Mouse (Mus musculus) lung, adult 18-20 months (tissue): Measurements from ENCODE around the gene Aqr.
"Not testable (repeated sequence)": the region's sequence is repeated elsewhere in the genome, so short reads cannot be mapped to it uniquely, and the experiment has no call there.

Source experiments
- DNase-seq, 2 experiments: peaks; one replicate each; pipeline ENCODE4 v3.0.0; 2022; ENCODE audit warnings: mixed read lengths in 2 of 2

The Aqr gene

DNA sequence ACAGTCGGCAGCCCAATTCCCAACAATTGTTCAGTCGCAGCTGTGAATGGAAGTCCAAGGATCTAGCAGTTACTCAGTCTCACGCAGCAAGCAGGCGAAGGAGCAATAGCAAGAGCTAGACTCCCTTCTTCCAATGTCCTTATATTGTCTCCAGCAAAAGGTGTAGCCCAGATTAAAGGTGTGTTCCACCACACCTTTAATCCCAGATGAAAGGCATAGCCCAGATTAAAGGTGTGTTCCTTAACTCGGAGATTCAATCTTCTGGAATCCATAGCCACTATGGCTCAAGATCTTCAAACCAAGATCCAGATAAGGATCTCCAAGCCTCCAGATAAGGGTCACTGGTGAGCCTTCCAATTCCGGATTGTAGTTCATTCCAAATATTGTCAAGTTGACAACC is at the start of gene Aqr:
Gene Aqr (minus strand): TSS at position 101 of the 400 bp plus-strand sequence.
- DNase-seq, result not testable (repeated sequence)

DNA sequence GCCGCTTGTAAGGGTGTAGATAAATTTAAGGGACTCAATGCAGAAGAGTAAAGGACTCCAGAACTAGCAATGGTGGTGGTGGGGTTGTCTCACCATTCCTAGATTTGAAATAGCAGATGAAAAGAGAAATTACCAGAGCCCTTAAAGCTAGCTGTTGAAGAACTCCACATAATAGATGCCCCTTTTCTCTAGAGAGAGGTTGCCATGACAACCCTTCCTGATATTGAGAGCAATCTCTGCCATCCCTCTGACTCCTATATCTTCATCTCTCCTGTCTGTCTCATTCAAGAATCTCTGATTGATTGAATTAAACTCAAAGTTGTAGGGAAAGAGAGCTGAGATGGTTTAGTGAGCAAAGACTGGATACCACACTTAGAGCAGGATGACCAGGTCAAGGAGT is 49.7 kb upstream of the Aqr start:
- DNase-seq, result no peak

DNA sequence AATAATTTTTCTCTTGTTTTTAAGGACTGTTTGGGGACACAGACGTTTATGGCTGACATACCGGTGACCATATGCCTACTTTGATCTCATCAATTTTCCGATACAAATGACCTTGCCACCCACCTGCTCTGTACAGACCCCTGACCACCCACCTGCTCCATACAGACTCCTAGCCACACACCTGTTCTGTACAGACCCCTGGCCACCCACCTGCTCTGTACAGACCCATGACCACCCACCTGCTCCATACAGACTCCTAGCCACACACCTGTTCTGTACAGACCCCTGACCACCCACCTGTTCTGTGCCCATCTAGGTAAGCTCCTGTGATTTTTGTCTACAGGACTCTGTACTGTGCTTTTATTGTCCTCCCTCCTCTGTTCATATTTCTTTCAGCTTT is 48.8 kb upstream of the Aqr start:
- DNase-seq, result no peak

DNA sequence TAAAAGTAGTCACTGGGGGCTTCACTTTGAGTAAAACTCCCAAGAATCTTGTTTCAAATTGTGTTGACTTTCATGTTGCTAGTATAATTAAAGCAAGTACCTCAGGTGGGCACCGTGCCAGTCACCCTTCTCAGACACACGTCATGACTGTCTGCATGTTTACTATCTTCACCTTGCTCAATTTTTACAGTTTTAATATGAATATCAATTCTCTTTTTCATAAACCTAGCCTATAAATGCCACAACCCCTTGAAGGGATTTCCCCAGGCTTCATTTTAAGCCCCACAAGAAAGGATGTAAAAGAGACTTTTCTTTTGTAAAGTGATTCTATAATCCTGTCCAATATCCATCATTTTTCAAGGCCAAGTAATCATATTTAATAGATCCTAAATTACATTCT is 44.4 kb upstream of the Aqr start:
- no peak for DNase-seq

DNA sequence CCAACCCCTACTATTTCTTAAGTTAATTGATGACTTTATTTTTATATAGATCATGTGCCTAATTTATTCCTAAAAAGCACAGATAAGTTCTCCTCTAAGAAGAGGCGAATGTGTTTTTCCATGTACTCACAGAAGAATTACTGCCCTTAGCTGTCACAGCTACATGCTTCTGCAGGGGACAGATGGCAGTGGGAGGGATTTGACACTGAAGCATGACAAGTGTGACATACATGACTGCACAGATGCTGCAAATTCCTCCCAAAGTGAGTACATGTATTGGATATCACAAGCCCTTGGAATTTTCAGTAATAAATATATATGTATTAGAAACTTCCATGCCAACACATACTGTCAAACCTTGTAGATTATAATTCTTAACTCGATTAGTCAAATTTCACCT is 41.8 kb upstream of the Aqr start:
- no peak for DNase-seq

DNA sequence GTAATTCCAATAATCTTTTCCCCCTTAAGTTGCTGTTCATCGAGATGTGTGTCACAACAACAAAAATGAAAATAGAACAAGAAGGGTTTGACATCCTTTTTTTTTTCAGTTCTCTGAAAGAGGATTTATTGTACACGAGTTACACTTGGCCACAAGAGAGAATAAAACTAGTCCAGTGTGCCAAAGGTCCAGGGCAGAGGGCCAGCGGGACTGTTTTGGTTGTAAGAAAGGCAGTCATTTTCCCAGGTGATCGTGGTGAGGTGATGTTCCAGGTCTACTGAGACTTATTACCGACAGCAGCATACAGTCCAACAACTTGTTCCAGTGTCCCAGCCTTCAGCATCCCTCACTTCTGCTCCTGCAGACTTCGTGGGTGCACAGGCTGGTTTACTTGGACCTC is 18.2 kb upstream of the Aqr start:
- no peak for DNase-seq

DNA sequence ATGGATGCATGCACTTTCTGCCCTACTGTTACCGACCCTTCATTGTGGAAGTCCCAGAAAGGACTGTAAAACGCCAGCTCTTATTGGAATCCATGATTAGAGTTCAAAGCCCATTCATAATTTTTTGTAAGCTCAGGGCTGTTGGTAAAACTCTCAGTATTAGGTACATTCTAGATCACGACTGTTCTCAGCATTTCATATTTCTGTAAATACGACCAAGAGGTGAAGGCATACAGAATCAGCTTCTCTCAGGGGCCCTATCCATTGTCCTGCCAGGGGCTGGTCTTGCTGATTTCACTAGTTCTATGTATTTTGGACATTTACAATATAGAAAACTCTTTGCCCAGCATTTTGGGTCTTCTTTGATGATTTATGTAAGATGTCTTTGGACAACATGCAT is 14.8 kb upstream of the Aqr start:
- no peak for DNase-seq

DNA sequence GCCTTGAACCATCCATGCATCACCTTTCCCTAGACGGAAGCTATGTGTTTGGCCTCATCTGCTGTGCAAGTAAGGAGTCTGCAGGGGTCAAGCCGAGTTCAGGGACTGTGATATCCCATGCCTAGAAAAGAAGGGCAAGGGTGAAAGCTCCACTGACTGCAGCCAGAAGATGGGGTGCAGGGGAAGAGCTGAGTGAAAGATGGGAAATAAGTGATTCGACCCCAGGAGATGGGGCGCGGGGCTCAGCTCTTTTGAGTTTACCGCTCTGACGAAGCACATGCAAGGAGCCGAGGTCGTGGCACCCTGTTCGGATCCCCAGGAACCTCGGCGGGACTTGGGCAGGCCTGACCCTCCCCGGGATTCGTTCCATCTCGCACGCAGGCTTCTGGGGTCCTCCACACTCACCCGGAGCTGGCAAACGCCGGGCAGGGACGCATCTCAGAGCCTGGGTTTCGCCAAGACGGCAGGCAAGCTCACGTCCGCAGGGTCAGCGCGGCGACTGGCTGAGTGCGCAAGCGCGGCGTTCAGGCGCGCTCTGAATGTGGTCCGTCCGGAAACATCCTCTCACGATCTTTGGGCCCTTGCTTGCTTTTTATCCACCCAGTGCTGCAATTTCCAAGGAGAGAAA is 14.2 kb upstream of the Aqr start, which contains the start of gene Zfp770:
Gene Zfp770 (minus strand): TSS at position 538 of the 628 bp plus-strand sequence.
- peak; percentile 63 to 73 for DNase-seq

DNA sequence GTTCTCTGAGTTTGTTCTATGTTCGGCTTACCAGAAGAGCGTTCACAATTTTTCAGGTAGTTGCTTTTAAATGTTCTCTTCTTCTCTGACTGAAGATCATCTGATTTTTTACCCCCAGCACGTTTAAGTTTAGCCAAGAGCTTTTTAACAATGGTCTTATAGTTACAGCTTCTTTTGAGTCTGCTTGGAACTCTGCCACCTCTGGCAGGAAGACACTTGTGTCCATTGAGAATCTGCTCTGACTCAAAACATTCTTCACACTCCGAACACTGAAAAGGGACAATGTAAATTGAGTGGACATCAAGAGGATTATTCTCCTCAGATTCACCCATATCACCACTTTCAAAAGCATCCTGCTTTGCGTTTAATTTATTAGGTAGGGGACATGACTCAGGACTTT is 9.6 kb upstream of the Aqr start:
- DNase-seq, result no peak

DNA sequence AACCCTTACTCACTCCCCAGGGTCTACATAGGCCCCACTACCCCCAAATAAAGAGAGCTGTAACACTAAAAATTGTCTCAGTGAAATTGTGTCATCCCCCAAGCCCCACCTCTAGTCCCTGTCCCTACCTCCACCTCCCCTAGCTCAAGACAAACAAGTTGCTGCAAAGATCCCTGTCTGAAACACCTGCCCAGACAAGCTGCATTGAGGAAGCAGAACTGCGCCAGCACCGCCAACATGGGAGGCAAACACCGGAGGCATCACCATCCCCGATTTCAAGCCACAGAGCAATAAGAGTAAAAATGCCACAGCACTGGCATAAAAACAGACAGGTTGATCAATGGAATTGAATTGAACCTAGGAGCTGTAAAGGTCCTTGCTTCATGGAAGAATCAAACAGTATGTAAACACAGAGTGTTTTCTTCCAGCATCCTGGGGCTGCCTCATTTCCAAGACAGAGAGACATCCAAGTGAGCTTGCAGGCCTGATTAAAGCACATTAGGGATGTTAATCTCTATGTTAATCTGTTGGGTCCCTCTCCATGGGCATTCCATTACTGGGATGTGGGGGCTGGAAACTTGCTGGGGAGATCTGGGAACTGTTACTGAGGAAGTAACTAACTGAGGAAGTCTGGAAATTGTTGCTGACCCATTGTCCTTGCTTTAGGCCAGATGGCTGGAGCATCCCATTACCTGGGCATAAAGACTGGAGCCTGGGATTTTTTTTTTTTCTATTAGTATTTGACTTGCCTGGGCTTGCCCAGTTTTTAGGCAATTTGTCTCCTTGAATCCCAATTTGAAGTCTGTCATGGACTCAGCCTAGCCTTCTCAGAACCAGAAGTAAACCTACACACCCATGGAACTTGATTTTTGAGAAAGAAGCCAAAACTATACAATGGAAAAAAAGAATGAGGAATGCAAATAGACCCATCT is 8.8 kb downstream of the Aqr start:
- DNase-seq, result no peak

DNA sequence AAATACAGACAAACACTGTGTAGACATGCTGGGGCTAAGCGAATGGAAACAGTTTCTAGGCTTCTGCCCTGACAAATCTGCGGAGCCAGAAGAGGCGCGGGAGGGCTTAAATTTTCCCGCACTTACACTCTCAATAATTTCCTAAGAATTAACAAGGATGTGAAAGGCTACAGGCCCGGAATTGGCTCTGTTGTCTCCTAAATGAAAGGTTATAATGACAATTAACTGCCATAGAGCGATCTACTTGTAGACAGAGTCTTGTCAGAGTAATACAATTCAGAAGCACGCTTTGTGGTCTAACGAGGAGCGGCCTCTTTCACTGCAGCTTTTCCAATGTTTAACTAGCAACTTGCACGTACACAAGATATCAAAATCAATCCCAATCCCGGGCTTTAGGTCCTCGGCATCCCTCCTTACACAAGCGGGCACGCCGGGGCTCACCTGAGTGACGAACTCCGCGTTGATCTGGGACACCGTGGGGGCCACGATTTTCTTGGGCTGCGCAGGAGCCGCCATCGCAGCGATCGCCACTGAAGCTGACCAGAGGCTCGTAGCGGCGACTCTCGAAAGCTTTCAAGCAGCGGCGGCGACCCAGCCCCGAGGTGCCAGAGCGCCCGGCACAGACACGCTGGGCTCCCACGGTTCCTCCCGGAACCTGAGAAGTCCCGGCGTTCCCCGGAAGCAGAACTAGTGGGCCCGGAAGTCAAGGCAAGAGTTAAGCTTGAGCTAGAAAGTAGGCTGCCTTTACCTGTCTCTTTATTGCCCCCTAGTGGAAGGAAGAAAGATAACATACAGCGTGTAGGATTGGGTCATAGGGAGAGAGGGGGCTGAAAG is 12.0 kb downstream of the Aqr start:
- DNase-seq, result peak; percentile 82 to 89

DNA sequence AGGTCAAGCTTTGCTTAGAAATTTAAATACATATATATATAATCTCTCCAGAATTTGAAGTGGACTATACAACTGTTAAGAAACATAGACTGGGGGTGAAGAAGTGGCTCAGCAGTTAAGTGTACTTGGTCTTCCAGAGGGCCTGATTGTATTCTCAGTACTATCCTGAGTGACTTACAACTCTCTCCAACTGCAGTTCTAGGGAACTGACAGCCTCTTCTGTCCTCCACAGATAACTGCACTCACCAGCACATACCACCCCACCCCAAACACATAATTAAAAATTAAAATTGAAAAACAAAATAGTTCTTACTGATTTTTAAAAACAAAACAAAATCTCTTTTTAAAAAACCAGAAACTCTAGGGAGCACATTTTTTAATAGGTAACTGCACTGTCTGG is 13.6 kb downstream of the Aqr start:
- DNase-seq, result no peak

DNA sequence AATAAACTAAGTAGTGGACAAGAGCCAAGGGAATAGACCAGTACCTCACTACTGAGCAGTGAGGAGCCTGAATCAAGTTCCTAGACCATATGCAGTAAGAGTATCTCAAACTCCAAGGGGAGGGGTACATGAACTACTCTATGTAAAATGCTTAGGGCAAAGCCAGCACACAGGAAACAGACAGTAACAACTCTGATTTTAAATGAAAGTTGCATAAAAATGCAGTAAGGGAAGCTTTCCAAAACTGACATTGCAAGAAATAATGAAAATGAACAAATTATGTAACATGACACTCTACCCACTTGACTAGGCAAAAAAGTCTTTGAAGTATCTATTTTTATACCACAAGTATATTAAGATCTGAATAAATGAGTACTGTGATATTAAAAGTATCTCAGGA is 19.0 kb downstream of the Aqr start:
- no peak for DNase-seq

DNA sequence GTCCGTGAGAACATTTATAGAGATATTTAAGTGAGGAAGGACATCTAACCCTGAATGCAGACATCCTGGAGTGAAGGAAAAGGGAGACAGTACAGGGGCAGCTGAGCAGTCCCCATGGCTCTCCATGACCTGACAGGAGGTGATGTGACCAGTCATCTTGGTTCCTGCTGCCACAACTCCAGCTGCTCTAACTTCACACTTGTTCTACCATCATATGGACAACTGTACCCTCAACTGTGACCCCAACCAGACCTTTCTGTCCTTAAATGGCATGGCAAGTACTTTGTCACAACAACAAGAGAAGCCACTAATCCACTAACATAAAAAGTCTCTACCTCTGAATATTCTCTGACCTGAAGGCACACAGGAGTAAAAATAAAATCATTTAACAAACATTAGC is 24.8 kb downstream of the Aqr start:
- DNase-seq, result no peak

DNA sequence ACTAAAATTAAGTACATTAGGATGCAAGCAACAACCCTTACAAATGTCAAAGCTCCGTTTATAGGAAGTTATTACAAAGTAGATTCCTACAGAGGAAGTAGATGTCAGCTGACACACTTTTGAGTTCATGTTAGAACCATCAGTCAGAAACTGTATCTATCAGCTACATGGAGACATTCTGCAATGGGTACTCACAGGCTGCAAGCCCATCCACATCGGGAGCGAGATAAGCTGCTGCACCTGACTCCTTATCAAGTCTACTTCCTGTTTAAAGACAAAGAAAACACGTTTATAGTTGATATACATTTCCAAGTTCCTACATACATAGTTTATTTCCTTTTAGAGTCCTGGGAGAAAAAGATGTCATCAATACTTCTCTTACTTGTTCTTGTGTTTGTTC is 29.5 kb downstream of the Aqr start:
- DNase-seq, result no peak

DNA sequence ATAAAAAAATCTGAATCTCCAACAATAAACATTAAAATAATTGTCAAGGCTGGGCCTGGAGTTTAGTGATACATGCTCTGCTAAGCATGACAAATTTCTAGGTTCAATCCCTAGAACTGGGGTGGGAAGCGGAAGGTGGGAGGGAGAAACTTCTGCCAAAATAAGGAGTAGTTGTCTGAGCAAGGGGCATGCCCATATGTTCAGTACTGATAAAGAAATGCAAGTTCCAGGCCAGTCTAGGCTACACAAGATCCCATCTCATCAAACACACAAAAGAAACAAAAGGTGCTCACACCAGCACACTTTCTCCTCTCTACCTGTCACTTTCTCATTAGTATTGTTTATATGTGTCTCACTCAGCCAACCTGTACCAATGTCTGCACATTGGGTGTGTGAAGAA is 30.2 kb downstream of the Aqr start:
- no peak for DNase-seq

DNA sequence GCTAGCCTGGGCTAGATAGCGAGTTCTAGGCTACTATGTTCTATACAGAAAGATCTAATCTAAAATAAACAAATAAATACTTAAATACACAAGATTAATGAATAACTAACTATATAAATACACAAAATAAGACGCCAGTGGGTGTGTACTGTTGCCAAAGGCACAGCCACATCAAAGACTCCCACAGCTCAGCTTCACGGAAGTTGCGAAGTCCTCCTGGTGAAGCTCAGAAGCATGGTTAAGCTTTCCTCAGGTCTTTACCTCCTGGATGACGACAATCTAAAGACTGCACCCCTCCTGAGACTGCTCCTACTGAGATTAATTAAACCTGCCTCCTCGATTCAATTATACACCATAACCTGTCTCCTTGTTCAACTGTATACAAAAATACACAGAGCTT is 33.6 kb downstream of the Aqr start:
- DNase-seq, result no peak

DNA sequence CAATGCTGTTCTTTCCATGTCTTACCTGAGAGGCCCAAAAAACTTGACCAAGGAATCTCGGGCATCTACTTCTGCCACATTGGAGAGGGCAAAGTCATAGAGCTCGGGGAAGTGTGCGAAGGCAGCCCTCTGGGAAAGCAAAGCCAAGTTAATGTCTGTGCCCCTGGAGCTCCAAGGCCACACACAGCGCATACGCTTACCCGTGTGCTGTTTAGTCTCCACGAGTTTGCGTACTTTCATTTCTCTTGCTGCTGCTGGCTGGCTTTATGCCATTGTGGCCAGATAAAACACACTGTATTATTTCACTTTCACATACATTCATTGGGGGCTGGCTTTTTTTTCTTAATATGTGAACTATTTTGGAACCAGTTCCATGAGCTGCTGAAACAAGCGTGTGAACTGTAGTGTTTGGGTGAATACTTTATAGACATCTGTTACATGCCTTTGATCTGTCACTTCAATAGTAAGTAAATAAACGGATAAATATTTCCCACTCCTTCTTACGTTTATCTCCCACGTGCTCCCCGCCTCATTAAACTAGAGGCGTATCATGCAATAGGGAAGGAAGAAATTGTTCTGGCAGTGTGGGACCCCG is 39.9 kb downstream of the Aqr start:
- no peak for DNase-seq

DNA sequence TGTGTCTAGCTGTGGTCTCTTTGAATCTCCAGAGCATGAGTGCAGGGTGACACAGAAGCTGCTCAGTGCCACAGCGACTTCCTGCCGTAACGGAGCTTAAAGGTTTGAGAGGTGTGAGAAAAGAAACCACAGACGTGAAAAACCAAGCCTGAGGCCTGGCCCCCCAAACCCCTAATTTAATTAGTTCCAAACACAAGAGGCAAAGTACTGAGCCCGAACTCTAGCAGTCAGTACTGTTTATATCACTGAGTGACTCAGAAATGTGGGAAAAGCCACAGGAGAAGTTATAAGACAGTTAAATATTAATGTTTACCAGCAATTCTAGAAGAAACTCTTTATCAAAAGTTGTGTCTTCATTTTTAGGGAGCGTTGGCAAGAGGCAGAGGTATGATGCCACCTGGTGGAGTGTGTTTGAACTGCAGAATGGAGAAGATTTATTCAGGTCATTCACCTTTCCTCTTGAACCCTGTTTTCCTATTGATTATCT is 41.5 kb downstream of the Aqr start:
- no peak for DNase-seq

DNA sequence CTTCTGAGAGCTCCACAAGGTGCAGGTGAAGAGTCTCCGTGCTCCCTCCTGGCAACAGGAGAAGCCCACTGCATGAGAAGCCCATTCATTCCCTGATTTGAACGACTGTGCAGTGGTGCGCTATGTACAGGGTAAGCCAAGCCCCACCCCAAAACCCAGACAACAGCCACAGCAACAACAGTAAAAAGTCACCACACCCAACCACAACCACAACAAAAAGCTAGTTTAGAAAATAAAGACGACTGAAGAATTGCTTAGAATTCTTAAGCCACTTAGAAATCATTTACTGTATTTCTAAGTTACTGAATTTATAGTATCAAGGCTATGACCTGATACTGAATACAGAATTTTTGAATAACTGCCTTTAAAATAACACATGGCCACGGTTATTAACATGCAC is 41.9 kb downstream of the Aqr start:
- DNase-seq, result no peak

DNA sequence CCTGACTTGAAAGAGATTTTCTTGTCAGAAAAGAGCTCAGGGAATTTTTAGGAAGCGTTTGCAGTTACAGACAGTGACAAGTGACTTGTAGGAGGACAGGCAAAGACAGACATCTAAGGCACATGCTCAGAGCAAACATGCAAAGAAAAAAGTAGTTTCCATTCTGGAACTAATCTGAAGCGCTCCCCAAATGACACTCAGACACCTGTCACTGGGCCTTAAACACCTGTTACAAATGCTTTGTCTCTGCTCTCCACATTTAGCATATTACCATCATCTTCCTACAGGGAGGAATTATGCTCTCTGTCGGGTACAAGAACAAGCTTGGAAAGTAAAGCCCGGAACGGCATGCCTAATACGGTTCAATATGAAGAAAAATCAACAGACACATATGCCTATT is 43.0 kb downstream of the Aqr start:
- no peak for DNase-seq

DNA sequence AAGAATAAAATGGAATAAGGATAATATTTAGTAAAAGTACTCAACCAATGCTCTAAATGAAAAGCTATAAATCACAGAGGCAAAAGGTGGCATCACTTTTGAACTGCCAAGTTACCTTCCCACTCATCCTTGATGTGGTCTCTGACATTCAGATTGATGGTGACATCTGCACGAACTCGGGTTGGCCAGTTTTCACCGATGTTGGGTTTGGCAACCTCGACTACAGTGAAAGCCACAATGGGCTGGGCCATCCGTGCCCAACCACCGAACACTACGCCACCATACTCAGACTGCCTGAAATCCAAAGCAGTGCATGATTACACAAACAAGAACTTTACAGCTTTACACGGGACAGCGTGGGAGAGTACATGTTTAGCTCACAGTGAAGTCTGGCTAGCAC is 50.1 kb downstream of the Aqr start:
- DNase-seq, result no peak

DNA sequence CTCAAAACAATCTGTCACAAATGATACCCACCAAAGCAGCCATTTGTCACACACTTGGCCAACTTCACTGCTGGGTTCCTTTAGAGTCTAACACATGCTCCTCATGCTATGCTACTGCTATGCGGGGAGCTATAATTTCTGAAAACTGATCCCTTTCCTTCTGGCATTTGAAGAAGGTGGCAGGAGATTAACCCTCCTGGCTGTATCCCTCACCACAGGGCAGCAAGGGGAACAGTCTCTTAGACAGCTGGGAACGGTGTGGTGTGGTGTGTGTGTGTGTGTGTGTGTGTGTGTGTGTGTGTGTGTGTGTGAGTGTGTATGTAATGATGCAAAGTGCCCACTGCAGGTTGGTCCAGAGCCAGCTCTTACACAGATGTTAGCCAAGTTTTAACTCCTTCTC is 51.0 kb downstream of the Aqr start:
- DNase-seq, result no peak
